Mouse (Mus musculus): ENCODE measurements around the gene Foxp1.

DNA sequence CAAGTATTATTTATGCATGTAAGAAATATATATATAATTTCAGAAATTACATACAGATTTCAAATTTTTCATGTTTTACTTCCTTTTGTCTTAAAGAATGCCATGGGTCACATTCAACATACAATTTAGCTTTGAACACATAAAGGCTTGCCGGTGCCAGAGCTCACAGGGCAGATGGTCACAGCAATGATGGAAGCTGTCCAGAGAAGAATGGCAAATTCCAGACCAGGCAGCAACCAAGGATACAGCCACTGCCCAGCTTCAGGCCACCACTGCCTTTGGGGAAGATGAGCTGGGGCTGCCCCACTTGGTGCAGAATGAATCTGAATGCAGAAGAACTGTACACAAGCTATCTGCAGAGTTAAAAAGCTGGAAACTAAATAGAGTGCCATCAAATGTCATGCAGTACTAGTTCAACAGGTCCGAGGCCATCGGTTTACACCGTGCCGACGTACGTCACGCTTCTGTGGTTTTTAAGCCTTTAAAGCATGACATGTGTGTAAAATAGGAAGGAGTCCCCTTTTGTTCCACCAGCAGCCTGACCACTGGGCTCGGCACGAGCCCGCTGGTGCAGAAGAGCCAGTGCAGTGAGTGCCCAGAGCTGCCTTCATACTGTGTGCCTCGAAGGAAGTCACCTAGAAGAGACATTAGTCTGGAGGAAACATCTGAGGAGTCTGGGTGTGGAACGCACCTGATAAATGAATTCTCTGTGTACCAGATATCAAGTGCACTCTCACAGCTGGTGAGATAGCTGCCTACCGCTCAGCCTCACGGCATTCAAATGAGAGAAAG lies 239.5 kb downstream of the Foxp1 start:
- TF ChIP-seq CTCF (IDR thresholded peaks at IDR 0.05 in 2 of 3, conservative IDR thresholded peaks at IDR 0.05 in 1 of 3; ENCODE audit: control insufficient read depth in 1 of 3, insufficient read depth in 1 of 3, low read depth in 2 of 3, low read length in 3 of 3, poor library complexity in 1 of 3, severe bottlenecking in 1 of 3) (no peak), USF1 (IDR thresholded peaks at IDR 0.05; ENCODE audit: low read depth, low read length) (no peak), EP300 (IDR thresholded peaks at IDR 0.05; ENCODE audit: low read depth in 1 of 2, low read length in 2 of 2) (peak; percentile 84 to 85), GATA1 (IDR thresholded peaks at IDR 0.05; ENCODE audit: low read depth, low read length) (peak; percentile 87), CHD1 (IDR thresholded peaks at IDR 0.05; ENCODE audit: low read depth, low read length) (no peak), MXI1 (IDR thresholded peaks at IDR 0.05; ENCODE audit: low read depth, low read length) (no peak; the same call in 1 of the 2 replicates)

All from MEL (cell line).